Mouse (Mus musculus) intestine, embryonic 15.5 days (tissue): ENCODE results near the gene Cracr2a. TPM values are rescaled to one million over a fixed set of nuclear protein-coding genes. Genes with fewer than 3 reads are reported as not detected.

Experiments used
- polyA plus RNA-seq: library from polyadenylated mRNA; unstranded; fragments of >200 nt; fragmentation: Nextera tagmentation; extraction: Ambion mirVana; gene quantifications from 2 replicates; pipeline ENCODE4 v1.2.1, GENCODE M21; 2015

Gene Cracr2a
- polyA plus RNA-seq, 1 experiment from 2014 or later, result 2.5 TPM

Other genes with a start within 250 kb of the Cracr2a start
- gene Parp11, start 114.5 kb upstream of the Cracr2a start, polyA plus RNA-seq, result 19.3 and 20.6 TPM in 2 replicates
- gene Prmt8, start 208.1 kb downstream of the Cracr2a start, polyA plus RNA-seq, result 0.06 and 0.08 TPM in 2 replicates